Mouse (Mus musculus) forebrain, embryonic 14.5 days (tissue): ENCODE data around the gene Pyy. TPM values are rescaled to one million over a fixed set of nuclear protein-coding genes. Genes with fewer than 3 reads are reported as not detected.

Source experiments
- ATAC-seq: fragments of 200-750 bp; cut with Nextera tagmentation; 2 replicates; pipeline ENCODE4 v1.8.0; 2017; ENCODE audit warnings: mild to moderate bottlenecking, moderate library complexity
- DNase-seq: peaks from one replicate; pipeline ENCODE4 v3.0.0-alpha.2; 2015; ENCODE audit warnings: low spot score
- H3K27ac ChIP-seq: fragments of 300-500 bp; sonication (generic); 2 replicates; pipeline ENCODE4 v1.5.1; 2014; ENCODE audit warnings: low read depth, mild to moderate bottlenecking, control low read depth, low read length, moderate library complexity
- H3K27me3 ChIP-seq: fragments of 300-500 bp; sonication (generic); replicated peaks from 2 replicates; pipeline ENCODE4 v1.6.1; 2014; ENCODE audit warnings: low read length, control low read depth, mixed read lengths; ENCODE audit not compliant: control insufficient read depth, insufficient read depth
- H3K36me3 ChIP-seq: fragments of 300-500 bp; sonication (generic); 2 replicates; pipeline ENCODE4 v1.6.1; 2014; ENCODE audit warnings: low read length, control low read depth; ENCODE audit not compliant: control insufficient read depth, insufficient read depth
- H3K4me1 ChIP-seq: fragments of 300-500 bp; sonication (generic); 2 replicates; pipeline ENCODE4 v1.6.1; 2014; ENCODE audit warnings: antibody characterized with exemption, low read length, control low read depth; ENCODE audit not compliant: control insufficient read depth, insufficient read depth
- H3K4me2 ChIP-seq: fragments of 300-500 bp; sonication (generic); 2 replicates; pipeline ENCODE4 v1.6.1; 2014; ENCODE audit warnings: mild to moderate bottlenecking, control low read depth, low read length
- H3K4me3 ChIP-seq: fragments of 300-500 bp; sonication (generic); 2 replicates; pipeline ENCODE4 v1.5.1; 2014; ENCODE audit warnings: low read depth, low read length, control low read depth
- H3K9ac ChIP-seq: fragments of 300-500 bp; sonication (generic); 2 replicates; pipeline ENCODE4 v1.6.1; 2014; ENCODE audit warnings: mild to moderate bottlenecking, low read length, control low read depth, moderate library complexity
- H3K9me3 ChIP-seq: fragments of 300-500 bp; sonication (generic); replicated peaks from 2 replicates; pipeline ENCODE4 v1.6.1; 2016; ENCODE audit warnings: low read length, control low read depth, mixed read lengths; ENCODE audit not compliant: control insufficient read depth
- WGBS: fragments of 180-500 bp; shearing (Covaris S2); extraction: QIAGEN DNeasy Blood & Tissue Kit; methylation state at CpG from one replicate; pipeline ENCODE4 v1.1.7; 2014; 5-methylcytosine and 5-hydroxymethylcytosine counted together
- polyA plus RNA-seq: library from polyadenylated mRNA; unstranded; fragments of >200 nt; fragmentation: Nextera tagmentation; extraction: Ambion mirVana; gene quantifications from 2 replicates; pipeline ENCODE4 v1.2.1, GENCODE M21; 2014

Pyy gene
- polyA plus RNA-seq, 1 experiment from 2014 or later, result not detected

- WGBS, result 71% methylated on average over 7 of the region's 7 CpGs
- 0 out of 2 replicates have a peak, but pooled peaks cover 3% of the 10 kb centered on the region for H3K4me1 ChIP-seq
- no peak for DNase-seq
- no peak overlapping the region for H3K4me3 ChIP-seq
- H3K27me3 ChIP-seq, result peaks cover 45% of the 10 kb centered on the region
- H3K36me3 ChIP-seq, result no peaks in the 10 kb centered on the region
- H3K4me2 ChIP-seq, result no peak overlapping the region
- no peaks in the 10 kb centered on the region for H3K9me3 ChIP-seq
- no peak overlapping the region for H3K9ac ChIP-seq
- H3K27ac ChIP-seq, result no peak overlapping the region
- no peak for ATAC-seq
These were observed 34.7 kb upstream of the Pyy start for GRCm38 (mm10) chr11:102142355-102142754.

DNA sequence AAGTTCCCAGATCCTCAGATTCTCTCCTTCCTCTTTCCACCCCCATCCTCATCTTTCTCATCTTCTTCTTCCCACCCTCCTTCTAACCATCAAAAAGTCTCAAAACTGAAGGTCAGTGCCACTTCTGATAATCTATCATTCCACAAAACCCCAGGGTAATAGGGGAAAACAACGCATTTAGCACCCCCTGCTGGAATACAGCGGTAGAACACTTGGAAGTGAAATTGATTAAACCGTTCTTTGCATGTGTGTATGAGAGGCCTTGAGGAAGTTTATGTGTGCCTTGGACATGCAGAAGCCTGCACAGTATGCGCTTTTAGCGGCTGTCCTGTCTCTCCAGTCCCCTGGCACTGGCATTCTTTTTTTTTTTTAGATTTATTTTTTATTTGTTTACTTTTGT, 32.9 kb upstream of the Pyy start:
- Histone ChIP-seq H3K36me3 (no peaks in the 10 kb centered on the region), H3K4me3 (no peak overlapping the region), H3K27ac (no peak overlapping the region), H3K9me3 (no peaks in the 10 kb centered on the region), H3K4me2 (no peak overlapping the region), H3K9ac (no peak overlapping the region), H3K27me3 (peaks cover 26% of the 10 kb centered on the region), H3K4me1 (0 out of 2 replicates have a peak, but pooled peaks cover 3% of the 10 kb centered on the region)
- WGBS, result 5% methylated on average over 5 of the region's 5 CpGs
- no peak for ATAC-seq
- DNase-seq, result peak; percentile 76

DNA sequence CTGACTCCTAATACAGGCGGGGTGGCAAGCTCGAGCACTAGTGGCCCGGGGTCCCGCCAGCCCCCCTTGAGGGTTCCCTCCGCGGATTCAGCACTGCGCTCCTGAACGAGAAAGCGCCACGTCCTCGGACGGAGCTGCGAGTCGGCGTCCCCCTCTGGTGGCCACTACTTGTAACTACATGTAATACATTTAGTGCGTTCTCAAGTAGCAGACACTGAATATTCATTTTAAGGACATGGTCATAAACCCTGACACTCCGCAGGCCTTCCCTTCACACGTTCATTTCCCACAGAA, 30.8 kb upstream of the Pyy start:
- peak overlapping the region; percentile 35; the same call in 1 of the 2 replicates for H3K9ac ChIP-seq
- H3K4me3 ChIP-seq, result no peak overlapping the region
- H3K27me3 ChIP-seq, result peaks cover 7% of the 10 kb centered on the region
- no peaks in the 10 kb centered on the region for H3K36me3 ChIP-seq
- H3K4me1 ChIP-seq, result 0 out of 2 replicates have a peak, but pooled peaks cover 3% of the 10 kb centered on the region
- under 1% methylated on average over 18 of the region's 18 CpGs for WGBS
- H3K27ac ChIP-seq, result no peak overlapping the region
- H3K9me3 ChIP-seq, result no peaks in the 10 kb centered on the region
- ATAC-seq (peak; percentile 66), DNase-seq (peak; percentile 88)
- peak overlapping the region; percentile 50 for H3K4me2 ChIP-seq

- no peaks in the 10 kb centered on the region for H3K36me3 ChIP-seq
- peak overlapping the region; percentile 35; the same call in 1 of the 2 replicates for H3K9ac ChIP-seq
- H3K4me2 ChIP-seq, result peak overlapping the region; percentile 50
- peak; percentile 40; the same call in 1 of the 2 replicates for ATAC-seq
- 46% methylated on average over 13 of the region's 13 CpGs for WGBS
- no peak for DNase-seq
- no peak overlapping the region for H3K4me3 ChIP-seq
- H3K9me3 ChIP-seq, result no peaks in the 10 kb centered on the region
- 0 out of 2 replicates have a peak, but pooled peaks cover 2% of the 10 kb centered on the region for H3K27me3 ChIP-seq
- H3K4me1 ChIP-seq, result 0 out of 2 replicates have a peak, but pooled peaks cover 3% of the 10 kb centered on the region
- no peak overlapping the region for H3K27ac ChIP-seq
These were observed 30.2 kb upstream of the Pyy start for GRCm38 (mm10) chr11:102137625-102138446.

DNA sequence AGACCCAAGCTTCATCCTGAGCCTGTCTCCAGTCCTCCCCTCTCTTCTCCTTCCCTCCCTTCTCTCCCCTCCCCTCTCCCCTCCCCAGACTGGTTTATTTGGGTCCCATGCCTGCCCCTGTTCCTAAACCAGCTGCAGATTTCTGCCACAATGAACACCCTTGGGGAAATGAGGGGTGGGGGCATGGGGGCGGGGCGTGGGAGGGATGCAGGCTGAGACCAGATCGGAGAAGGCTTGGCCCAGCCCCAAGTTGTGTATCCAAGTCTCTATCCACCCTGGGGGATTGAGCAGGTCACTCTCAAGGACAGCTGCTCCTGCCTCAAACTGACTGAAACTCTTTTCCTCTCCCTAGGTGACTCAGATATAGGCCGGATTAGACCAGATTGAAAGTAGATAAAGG, 26.9 kb upstream of the Pyy start:
- ATAC-seq (no peak), DNase-seq (peak; percentile 34)
- 23% methylated on average over 4 of the region's 4 CpGs for WGBS
- no peaks in the 10 kb centered on the region for H3K27me3 ChIP-seq
- H3K27ac ChIP-seq, result no peak overlapping the region
- H3K4me1 ChIP-seq, result 0 out of 2 replicates have a peak, but pooled peaks cover 3% of the 10 kb centered on the region
- no peaks in the 10 kb centered on the region for H3K36me3 ChIP-seq
- H3K9ac ChIP-seq, result no peak overlapping the region; the same call in 1 of the 2 replicates
- no peak overlapping the region for H3K4me3 ChIP-seq
- H3K4me2 ChIP-seq, result no peak overlapping the region
- H3K9me3 ChIP-seq, result no peaks in the 10 kb centered on the region

- H3K4me2 ChIP-seq, result no peak overlapping the region
- no peak overlapping the region for H3K27ac ChIP-seq
- no peaks in the 10 kb centered on the region for H3K4me1 ChIP-seq
- no peaks in the 10 kb centered on the region for H3K27me3 ChIP-seq
- 78% methylated on average over 6 of the region's 6 CpGs for WGBS
- H3K9ac ChIP-seq, result no peak overlapping the region
- no peaks in the 10 kb centered on the region for H3K36me3 ChIP-seq
- DNase-seq (no peak), ATAC-seq (no peak)
- H3K9me3 ChIP-seq, result no peaks in the 10 kb centered on the region
- H3K4me3 ChIP-seq, result no peak overlapping the region
These were observed 9.8 kb upstream of the Pyy start for GRCm38 (mm10) chr11:102117386-102117785.

DNA sequence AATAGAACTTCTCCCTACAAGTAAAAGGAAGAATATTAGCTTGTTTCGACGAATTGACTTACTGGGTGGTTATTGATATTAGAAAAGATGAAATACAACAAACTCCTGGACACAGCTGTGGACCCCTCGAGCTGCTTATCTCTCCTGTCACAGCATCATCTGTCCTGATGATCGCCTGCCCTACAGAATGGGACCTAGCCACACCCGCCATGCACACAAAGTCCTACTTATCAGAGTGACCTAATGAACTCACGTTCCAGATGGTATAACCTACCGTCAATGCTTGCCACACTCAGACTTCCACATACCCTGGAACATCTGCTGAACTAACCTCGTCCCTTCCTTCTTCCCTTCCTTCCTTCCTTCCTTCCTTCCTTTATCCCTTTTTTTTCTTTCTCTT, 8.6 kb upstream of the Pyy start:
- ATAC-seq (no peak), DNase-seq (no peak)
- Histone ChIP-seq H3K4me2 (no peak overlapping the region), H3K4me3 (no peak overlapping the region), H3K27me3 (no peaks in the 10 kb centered on the region), H3K9me3 (no peaks in the 10 kb centered on the region), H3K9ac (no peak overlapping the region), H3K27ac (no peak overlapping the region), H3K4me1 (no peaks in the 10 kb centered on the region), H3K36me3 (no peaks in the 10 kb centered on the region)
- WGBS, result 81% methylated on average over 8 of the region's 8 CpGs

GRCm38 (mm10) chr11:102111576-102111975, 3.9 kb upstream of the Pyy start:
- ATAC-seq, result no peak
- peaks cover 25% of the 10 kb centered on the region for H3K27me3 ChIP-seq
- WGBS, result 89% methylated on average over 5 of the region's 5 CpGs

DNA sequence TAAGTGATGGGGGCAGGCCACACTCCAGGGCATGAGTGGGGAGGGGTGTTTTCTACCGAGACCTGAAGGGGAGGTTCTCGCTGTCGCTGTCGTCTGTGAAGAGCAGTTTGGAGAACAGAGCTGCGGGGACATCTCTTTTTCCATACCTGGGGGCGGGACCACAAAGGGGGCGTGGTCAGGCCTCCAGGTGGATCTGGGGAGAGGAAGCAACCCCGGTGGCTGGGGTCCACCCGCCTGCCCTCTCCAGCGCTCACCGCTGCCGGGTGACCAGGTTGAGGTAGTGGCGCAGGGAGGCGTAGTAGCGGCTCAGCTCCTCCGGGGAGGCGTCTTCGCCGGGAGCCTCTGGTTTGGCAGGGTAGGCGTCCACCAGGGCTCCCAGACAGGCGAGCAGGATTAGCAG, 721 bp downstream of the Pyy start:
- Histone ChIP-seq H3K27ac (no peak overlapping the region), H3K4me2 (no peak overlapping the region), H3K9ac (no peak overlapping the region), H3K4me3 (no peak overlapping the region), H3K36me3 (no peaks in the 10 kb centered on the region), H3K27me3 (peaks cover 52% of the 10 kb centered on the region), H3K4me1 (no peaks in the 10 kb centered on the region), H3K9me3 (no peaks in the 10 kb centered on the region)
- no peak for ATAC-seq
- 0% methylated on average over 21 of the region's 21 CpGs for WGBS
- DNase-seq, result no peak

More at GRCm38 (mm10) chr11:102111576-102111975, 3.9 kb upstream of the Pyy start:
- Histone ChIP-seq H3K4me2 (no peak overlapping the region), H3K27ac (no peak overlapping the region), H3K36me3 (no peaks in the 10 kb centered on the region), H3K9ac (no peak overlapping the region), H3K4me3 (no peak overlapping the region), H3K9me3 (no peaks in the 10 kb centered on the region), H3K4me1 (no peaks in the 10 kb centered on the region)
- no peak for DNase-seq
